Mouse (Mus musculus): ENCODE data around the gene 9130023H24Rik. TPM values are rescaled to one million over a fixed set of nuclear protein-coding genes. Genes with fewer than 3 reads are reported as not detected.

9130023H24Rik gene
- 5.1 TPM for polyA plus RNA-seq (2015; fragmentation: Illumina TruSeq; extraction: RNeasy Lipid Tissue Mini Kit (QIAGEN cat#74804); ENCODE audit: insufficient read depth, low replicate concordance)

GRCm38 (mm10) chr7:128237927-128238778 is at the start of gene 9130023H24Rik:
Gene 9130023H24Rik, minus strand, starts transcription at chr7:128238031.

DNA sequence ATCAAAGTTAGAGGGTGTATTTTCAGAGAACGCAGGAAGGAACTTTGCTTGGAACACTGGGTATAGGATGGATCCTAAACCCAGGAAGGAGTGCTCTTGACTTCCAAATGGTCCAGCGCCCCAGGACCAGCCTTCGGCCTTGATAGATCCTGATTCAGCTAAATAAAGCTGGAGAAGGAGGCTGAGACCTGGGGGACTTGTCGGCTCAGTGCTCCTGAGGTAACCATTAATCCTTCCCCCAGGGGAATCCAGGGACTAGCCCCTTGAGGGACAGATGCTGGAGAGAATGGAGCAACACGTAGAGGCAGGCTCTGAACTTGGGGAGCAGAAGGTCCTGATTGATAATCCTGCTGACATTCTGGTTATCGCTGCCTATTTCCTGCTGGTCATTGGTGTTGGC is 27.6 kb upstream of the 9130023H24Rik start, which contains the start of gene Slc5a2:
Gene Slc5a2, plus strand, starts transcription at position 247 of the 400 bp plus-strand sequence.

GRCm38 (mm10) chr7:128246496-128247391 is 8.9 kb upstream of the 9130023H24Rik start, which contains the start of gene Tgfb1i1:
Gene Tgfb1i1, plus strand, starts transcription at chr7:128246812.

GRCm38 (mm10) chr7:128236856-128237592 is 807 bp downstream of the 9130023H24Rik start, which contains the start of gene Armc5:
Gene Armc5, plus strand, starts transcription at chr7:128237342.

GRCm38 (mm10) chr7:128206152-128206551 is 31.7 kb downstream of the 9130023H24Rik start, which contains the start of gene Cox6a2:
Gene Cox6a2, minus strand, starts transcription at chr7:128206387.

Other genes with a start within 250 kb of the 9130023H24Rik start
- 39.8 TPM for gene Pycard, start 244.2 kb downstream of the 9130023H24Rik start, polyA plus RNA-seq (2015; fragmentation: Illumina TruSeq; extraction: RNeasy Lipid Tissue Mini Kit (QIAGEN cat#74804); ENCODE audit: insufficient read depth, low replicate concordance)
- gene Trim72, start 234.1 kb downstream of the 9130023H24Rik start, polyA plus RNA-seq (2015; fragmentation: Illumina TruSeq; extraction: RNeasy Lipid Tissue Mini Kit (QIAGEN cat#74804); ENCODE audit: insufficient read depth, low replicate concordance): 0.18 TPM
- gene Itgam, start 175.4 kb downstream of the 9130023H24Rik start, polyA plus RNA-seq (2015; fragmentation: Illumina TruSeq; extraction: RNeasy Lipid Tissue Mini Kit (QIAGEN cat#74804); ENCODE audit: insufficient read depth, low replicate concordance): 22.2 TPM
- 2.1 TPM for gene Gm49368, start 175.3 kb downstream of the 9130023H24Rik start, polyA plus RNA-seq (2015; fragmentation: Illumina TruSeq; extraction: RNeasy Lipid Tissue Mini Kit (QIAGEN cat#74804); ENCODE audit: insufficient read depth, low replicate concordance)
- 99.5 TPM for gene Itgax, start 108.5 kb downstream of the 9130023H24Rik start, polyA plus RNA-seq (2015; fragmentation: Illumina TruSeq; extraction: RNeasy Lipid Tissue Mini Kit (QIAGEN cat#74804); ENCODE audit: insufficient read depth, low replicate concordance)
- gene Itgad, start 83.7 kb downstream of the 9130023H24Rik start, polyA plus RNA-seq (2015; fragmentation: Illumina TruSeq; extraction: RNeasy Lipid Tissue Mini Kit (QIAGEN cat#74804); ENCODE audit: insufficient read depth, low replicate concordance): 93.2 TPM
- 0.69 TPM for gene Cox6a2, start 31.6 kb downstream of the 9130023H24Rik start, polyA plus RNA-seq (2015; fragmentation: Illumina TruSeq; extraction: RNeasy Lipid Tissue Mini Kit (QIAGEN cat#74804); ENCODE audit: insufficient read depth, low replicate concordance)
- 3.1 TPM for gene Armc5, start 689 bp downstream of the 9130023H24Rik start, polyA plus RNA-seq (2015; fragmentation: Illumina TruSeq; extraction: RNeasy Lipid Tissue Mini Kit (QIAGEN cat#74804); ENCODE audit: insufficient read depth, low replicate concordance)
- 13.0 TPM for gene Tgfb1i1, start 8.8 kb upstream of the 9130023H24Rik start, polyA plus RNA-seq (2015; fragmentation: Illumina TruSeq; extraction: RNeasy Lipid Tissue Mini Kit (QIAGEN cat#74804); ENCODE audit: insufficient read depth, low replicate concordance)
- not detected for gene Slc5a2, start 27.6 kb upstream of the 9130023H24Rik start, polyA plus RNA-seq (2015; fragmentation: Illumina TruSeq; extraction: RNeasy Lipid Tissue Mini Kit (QIAGEN cat#74804); ENCODE audit: insufficient read depth, low replicate concordance)
- 21.1 TPM for gene BC017158, start 60.1 kb upstream of the 9130023H24Rik start, polyA plus RNA-seq (2015; fragmentation: Illumina TruSeq; extraction: RNeasy Lipid Tissue Mini Kit (QIAGEN cat#74804); ENCODE audit: insufficient read depth, low replicate concordance)
- 160 TPM for gene Rgs10, start 180.7 kb upstream of the 9130023H24Rik start, polyA plus RNA-seq (2015; fragmentation: Illumina TruSeq; extraction: RNeasy Lipid Tissue Mini Kit (QIAGEN cat#74804); ENCODE audit: insufficient read depth, low replicate concordance)
- gene Tial1, start 223.7 kb upstream of the 9130023H24Rik start, polyA plus RNA-seq (2015; fragmentation: Illumina TruSeq; extraction: RNeasy Lipid Tissue Mini Kit (QIAGEN cat#74804); ENCODE audit: insufficient read depth, low replicate concordance): 222 TPM

All from spleen, adult 10 weeks (tissue).